Mouse (Mus musculus) heart, adult 2 months (tissue): ENCODE measurements around the gene Retsat.

Experiments
- CTCF ChIP-seq: fragments of 200-600 bp; IDR thresholded peaks from 2 replicates; pipeline ENCODE4 v1.8.1; 2022; ENCODE audit warnings: antibody characterized with exemption, mild to moderate bottlenecking, moderate library complexity
- POLR2A ChIP-seq: fragments of 200-500 bp; IDR thresholded peaks from 2 replicates; pipeline ENCODE4 v1.6.1; 2011; ENCODE audit warnings: mild to moderate bottlenecking, low read depth, low read length, control low read depth; ENCODE audit not compliant: insufficient read depth

GRCm38 (mm10) chr6:72593914-72594313 is 4.4 kb upstream of the Retsat start:
- TF ChIP-seq CTCF: no peak
- no peak for TF ChIP-seq POLR2A
